Mouse (Mus musculus) left cerebral cortex, adult 8-10 months (tissue): ENCODE measurements around the gene Taf4. TPM values are rescaled to one million over a fixed set of nuclear protein-coding genes. Genes with fewer than 3 reads are reported as not detected.
A peak's percentile ranks its signal among the peaks of the same experiment; 100 is the strongest.

ENCODE experiments used
- DNase-seq, 2 experiments: peaks; one replicate each; pipeline ENCODE4 v3.0.0; 2022; ENCODE audit warnings: low spot score in 2 of 2
- total RNA-seq, 4 experiments: library from RNA; stranded (reverse); gene quantifications; 2 replicates each; pipeline ENCODE4 v1.2.4; 2022

Gene Taf4
- total RNA-seq, 4 experiments from 2014 or later, result 21.2 to 28.4 (median 24.7) TPM

GRCm38 (mm10) chr2:179945051-179945450, 31.4 kb downstream of the Taf4 start:
- DNase-seq, result no peak

- no peak for DNase-seq
These were observed 34.8 kb downstream of the Taf4 start for GRCm38 (mm10) chr2:179941696-179942095.

GRCm38 (mm10) chr2:179937091-179937490, 39.4 kb downstream of the Taf4 start:
- no peak for DNase-seq

- no peak for DNase-seq
These were observed 42.3 kb downstream of the Taf4 start for GRCm38 (mm10) chr2:179934165-179934564.

GRCm38 (mm10) chr2:179931741-179932140, 44.7 kb downstream of the Taf4 start:
- no peak for DNase-seq

- DNase-seq, result no peak
These were observed 47.3 kb downstream of the Taf4 start for GRCm38 (mm10) chr2:179929166-179929565.

GRCm38 (mm10) chr2:179924038-179924437, 52.4 kb downstream of the Taf4 start:
- DNase-seq, result peak in 1 of 2 experiments; percentile 45

GRCm38 (mm10) chr2:179921021-179921653, 55.3 kb downstream of the Taf4 start:
- DNase-seq, result no peak

GRCm38 (mm10) chr2:179920042-179920441, 56.4 kb downstream of the Taf4 start:
- DNase-seq, result no peak

- DNase-seq, result peak; percentile 47 to 49
These were observed 59.4 kb downstream of the Taf4 start for GRCm38 (mm10) chr2:179916877-179917673.

GRCm38 (mm10) chr2:179914246-179914645, 62.2 kb downstream of the Taf4 start:
- DNase-seq, result no peak

- DNase-seq, result no peak
These were observed 63.1 kb downstream of the Taf4 start for GRCm38 (mm10) chr2:179913349-179913748.

- no peak for DNase-seq
These were observed 63.5 kb downstream of the Taf4 start for GRCm38 (mm10) chr2:179912911-179913310.

- no peak for DNase-seq
These were observed 79.5 kb downstream of the Taf4 start for GRCm38 (mm10) chr2:179896949-179897348.

- no peak for DNase-seq
These were observed 85.4 kb downstream of the Taf4 start for GRCm38 (mm10) chr2:179891048-179891447.

GRCm38 (mm10) chr2:179884561-179884960, 91.9 kb downstream of the Taf4 start:
- no peak for DNase-seq

- no peak for DNase-seq
These were observed 98.8 kb downstream of the Taf4 start for GRCm38 (mm10) chr2:179877551-179878215.

GRCm38 (mm10) chr2:179875147-179875546, 101.3 kb downstream of the Taf4 start:
- no peak for DNase-seq

GRCm38 (mm10) chr2:179873315-179873714, 103.1 kb downstream of the Taf4 start:
- DNase-seq, result no peak

- DNase-seq, result no peak
These were observed 103.7 kb downstream of the Taf4 start for GRCm38 (mm10) chr2:179872724-179873123.

GRCm38 (mm10) chr2:179869871-179870270, 106.6 kb downstream of the Taf4 start:
- no peak for DNase-seq

GRCm38 (mm10) chr2:179867669-179868068, 108.8 kb downstream of the Taf4 start:
- DNase-seq, result no peak
